22 mouse cellular contexts compared by ENCODE assay signal in the genomic region with DNA sequence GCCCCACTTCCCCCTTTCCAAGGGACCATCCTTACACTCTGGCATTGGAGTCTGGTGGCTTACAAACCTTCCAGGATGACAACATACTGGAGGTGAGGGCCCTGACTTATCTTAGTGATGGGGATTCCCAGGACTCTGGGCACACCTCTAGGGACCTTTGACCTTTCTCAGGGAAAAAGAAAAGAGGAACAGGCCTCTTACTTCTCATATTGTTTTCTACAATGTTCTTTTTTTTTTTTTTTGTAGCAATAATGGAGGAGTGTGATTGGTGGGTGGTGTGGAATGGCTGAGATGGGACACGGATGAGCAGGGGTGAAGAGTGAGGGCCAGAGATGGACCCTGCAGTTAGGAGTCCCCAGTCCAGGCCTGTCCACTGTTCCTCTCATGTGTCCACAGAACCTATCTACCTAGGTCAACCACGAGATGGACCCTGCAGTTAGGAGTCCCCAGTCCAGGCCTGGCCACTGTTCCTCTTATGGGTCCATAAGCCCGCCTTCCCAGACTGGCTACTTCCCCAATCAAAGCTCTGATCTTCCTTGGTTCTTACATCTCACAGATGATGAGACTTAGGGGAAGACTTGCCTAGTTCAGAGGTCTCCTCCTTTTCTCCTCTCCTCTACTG. TPM values are rescaled to one million over a fixed set of nuclear protein-coding genes. Genes with fewer than 3 reads are reported as not detected.
DNase-seq lines count a peak whose midpoint lies in the region; ATAC-seq lines count a peak whose summit lies in the region.
"Had no signal": no experiment of that assay in that cellular context is flagged by ENCODE, and none has a peak within 500 bp of the region (broad histone marks: within the 10 kb centered on the region; RNA-seq: fewer than 3 reads in every experiment).

A gene (plus strand): TSS at position 555 of the 622 bp plus-strand sequence.

- H3K36me3 ChIP-seq in heart, embryonic 13.5 days = no peaks in the 10 kb centered on the region
- no peaks in the 10 kb centered on the region for H3K36me3 ChIP-seq in midbrain, embryonic 11.5 days (ENCODE audit: control insufficient read depth, insufficient read depth, low read length)
- no peaks in the 10 kb centered on the region for H3K36me3 ChIP-seq in midbrain, embryonic 16.5 days (ENCODE audit: control insufficient read depth, insufficient read depth, low read length)
- no peaks in the 10 kb centered on the region for H3K36me3 ChIP-seq in liver, embryonic 16.5 days (ENCODE audit: control insufficient read depth, insufficient read depth)
- H3K36me3 ChIP-seq in splenic B cell, adult 2 months (ENCODE audit: control insufficient read depth, insufficient read depth, low read length, poor library complexity, severe bottlenecking) = no peaks in the 10 kb centered on the region
- H3K36me3 ChIP-seq: embryonic facial prominence, embryonic 13.5 days; lung, embryonic 15.5 days; midbrain, embryonic 10.5 days; neural tube, embryonic 12.5 days had no signal

- peak within 1 kb of the TSS; percentile 13; the same call in 1 of the 2 replicates for H3K4me2 ChIP-seq in heart, embryonic 13.5 days
- H3K4me2 ChIP-seq in midbrain, embryonic 11.5 days = no peak within 1 kb of the TSS
- no peak within 1 kb of the TSS for H3K4me2 ChIP-seq in midbrain, embryonic 16.5 days (ENCODE audit: low read length)
- H3K4me2 ChIP-seq in liver, embryonic 16.5 days (ENCODE audit: low read depth, low read length) = 0 out of 2 replicates have a peak within 1 kb of the TSS, but pooled peaks have one; percentile 1
- H3K4me2 ChIP-seq: embryonic facial prominence, embryonic 13.5 days; lung, embryonic 15.5 days; neural tube, embryonic 12.5 days had no signal

- H3K9me3 ChIP-seq in heart, embryonic 13.5 days = peaks cover 9% of the 10 kb centered on the region; the same call in 1 of the 2 replicates
- 0 out of 2 replicates have a peak, but pooled peaks cover 4% of the 10 kb centered on the region for H3K9me3 ChIP-seq in midbrain, embryonic 11.5 days (ENCODE audit: control insufficient read depth, low read length)
- H3K9me3 ChIP-seq in midbrain, embryonic 16.5 days (replicated peaks; ENCODE audit: control insufficient read depth, low read length, poor library complexity, severe bottlenecking) = peaks cover 7% of the 10 kb centered on the region; the same call in 1 of the 2 replicates
- no peaks in the 10 kb centered on the region for H3K9me3 ChIP-seq in liver, embryonic 16.5 days (replicated peaks; ENCODE audit: control insufficient read depth, low read length)

- ATAC-seq in heart, embryonic 13.5 days (ENCODE audit: extremely low read depth, insufficient number of reproducible peaks, low FRiP score, low TSS enrichment) = no peak
- ATAC-seq in midbrain, embryonic 11.5 days (ENCODE audit: low FRiP score) = no peak
- ATAC-seq in midbrain, embryonic 16.5 days = no peak
- ATAC-seq in liver, embryonic 16.5 days (ENCODE audit: low read depth) = no peak
- ATAC-seq: forebrain, embryonic 14.5 days had no signal

- no peak within 1 kb of the TSS for H3K9ac ChIP-seq in heart, embryonic 13.5 days
- H3K9ac ChIP-seq in midbrain, embryonic 11.5 days (ENCODE audit: low read length) = no peak within 1 kb of the TSS
- H3K9ac ChIP-seq in midbrain, embryonic 16.5 days (ENCODE audit: low read depth, low read length) = no peak within 1 kb of the TSS
- H3K9ac ChIP-seq in liver, embryonic 16.5 days (ENCODE audit: low read depth, low read length) = no peak within 1 kb of the TSS
- H3K9ac ChIP-seq: embryonic facial prominence, embryonic 13.5 days; lung, embryonic 15.5 days; neural tube, embryonic 12.5 days had no signal

- DNase-seq in heart, adult 9 months (ENCODE audit: low spot score in 2 of 2) = no peak
- DNase-seq in midbrain, embryonic 11.5 days (ENCODE audit: low spot score, missing footprints) = peak; percentile 19
- peak; percentile 39 for DNase-seq in splenic B cell, adult 2 months (ENCODE audit: low read depth, low spot score)
- no peak for DNase-seq in embryo, embryonic 10 days (ENCODE audit: low spot score)
- no peak for DNase-seq in adrenal gland, adult 2 months
- DNase-seq: cerebellum, adult 9-10 months; gastrocnemius, postnatal 14 days; heart, adult 2 months; heart, postnatal 10 days; kidney, adult 8-10 months; kidney, postnatal 14 days; layer of hippocampus, adult 9-11 months; right cerebral cortex, adult 18-20 months had no signal

- 88% methylated on average over 3 of the region's 3 CpGs for WGBS in heart, embryonic 13.5 days
- WGBS in midbrain, embryonic 11.5 days = 92% methylated on average over 3 of the region's 3 CpGs
- 89% methylated on average over 3 of the region's 3 CpGs for WGBS in midbrain, embryonic 16.5 days
- WGBS in liver, embryonic 16.5 days (ENCODE audit: insufficient replicate concordance) = 56% methylated on average over 3 of the region's 3 CpGs

- no peak within 1 kb of the TSS for H3K4me3 ChIP-seq in heart, embryonic 13.5 days
- no peak within 1 kb of the TSS for H3K4me3 ChIP-seq in midbrain, embryonic 11.5 days (ENCODE audit: low read depth, low read length)
- no peak within 1 kb of the TSS for H3K4me3 ChIP-seq in midbrain, embryonic 16.5 days (ENCODE audit: low read depth, low read length)
- H3K4me3 ChIP-seq in liver, embryonic 16.5 days (ENCODE audit: low read depth, low read length) = no peak within 1 kb of the TSS
- H3K4me3 ChIP-seq: embryonic facial prominence, embryonic 13.5 days; heart, adult 2 months; left cerebral cortex, adult 2 months; lung, embryonic 15.5 days; midbrain, embryonic 10.5 days; neural tube, embryonic 12.5 days had no signal

- H3K4me1 ChIP-seq in heart, embryonic 13.5 days = no peaks in the 10 kb centered on the region
- H3K4me1 ChIP-seq in midbrain, embryonic 11.5 days (ENCODE audit: control insufficient read depth, insufficient read depth, low read length) = no peaks in the 10 kb centered on the region
- no peaks in the 10 kb centered on the region for H3K4me1 ChIP-seq in midbrain, embryonic 16.5 days (ENCODE audit: control insufficient read depth, insufficient read depth, low read length)
- peaks cover 28% of the 10 kb centered on the region for H3K4me1 ChIP-seq in liver, embryonic 16.5 days (ENCODE audit: control insufficient read depth, low read depth, low read length)
- H3K4me1 ChIP-seq: embryonic facial prominence, embryonic 13.5 days; lung, embryonic 15.5 days had no signal

- no peaks in the 10 kb centered on the region for H3K27me3 ChIP-seq in heart, embryonic 13.5 days (replicated peaks)
- no peaks in the 10 kb centered on the region for H3K27me3 ChIP-seq in midbrain, embryonic 11.5 days (ENCODE audit: control insufficient read depth, insufficient read depth, low read length)
- H3K27me3 ChIP-seq in midbrain, embryonic 16.5 days (ENCODE audit: control insufficient read depth, insufficient read depth, low read depth, low read length) = no peaks in the 10 kb centered on the region
- H3K27me3 ChIP-seq in liver, embryonic 16.5 days (ENCODE audit: control insufficient read depth, insufficient read depth, low read depth, low read length) = no peaks in the 10 kb centered on the region
- no peaks in the 10 kb centered on the region for H3K27me3 ChIP-seq in splenic B cell, adult 2 months (ENCODE audit: control insufficient read depth, insufficient read depth, low read length, poor library complexity, severe bottlenecking)
- H3K27me3 ChIP-seq: embryonic facial prominence, embryonic 13.5 days; lung, embryonic 15.5 days; neural tube, embryonic 12.5 days had no signal

- no peak within 1 kb of the TSS for H3K27ac ChIP-seq in heart, embryonic 13.5 days (replicated peaks)
- H3K27ac ChIP-seq in midbrain, embryonic 11.5 days (ENCODE audit: low read depth, low read length) = no peak within 1 kb of the TSS
- H3K27ac ChIP-seq in midbrain, embryonic 16.5 days (ENCODE audit: low read length) = no peak within 1 kb of the TSS
- peak within 1 kb of the TSS; percentile 55; the same call in 1 of the 2 replicates for H3K27ac ChIP-seq in liver, embryonic 16.5 days (ENCODE audit: low read length)
- H3K27ac ChIP-seq: embryonic facial prominence, embryonic 13.5 days; heart, adult 2 months; left cerebral cortex, adult 2 months; lung, embryonic 15.5 days; midbrain, embryonic 10.5 days; neural tube, embryonic 12.5 days had no signal

RNA-seq across cellular contexts. Expression of the gene that starts here (rescaled TPM):
- 0.22 and 0.59 TPM in 2 replicates for polyA plus RNA-seq in heart, embryonic 13.5 days (2015; fragmentation: Nextera tagmentation; extraction: Ambion mirVana)
- 0.18 and 0.33 TPM in 2 replicates for polyA plus RNA-seq in midbrain, embryonic 11.5 days (2014; fragmentation: Nextera tagmentation; extraction: Ambion mirVana)
- polyA plus RNA-seq in midbrain, embryonic 16.5 days (2015; fragmentation: Nextera tagmentation; extraction: Ambion mirVana) = 0.38 TPM in 1 of 2 replicates, not detected in the other
- 4.6 and 5.0 TPM in 2 replicates for polyA plus RNA-seq in liver, embryonic 16.5 days (2015; fragmentation: Nextera tagmentation; extraction: Ambion mirVana)
- total RNA-seq in adrenal gland, adult 2 months (2021) = 1 to 10 TPM in 1 of 2 experiments, under 1 TPM in 1; 0.23 to 1.2 TPM
- 1.0 and 1.3 TPM in 2 replicates for polyA plus RNA-seq in adrenal gland, adult 2 months (2012; rRNA removed)
- total RNA-seq: gastrocnemius, postnatal 14 days had no signal

Comparison
In these comparisons a context has a peak if more than half of its experiments do, and no peak if none do; other contexts are left out.
1. Peak in DNase-seq in midbrain, embryonic 11.5 days; RNA of the gene not detected or under 1 TPM.
2. H3K4me2 ChIP-seq: peak in heart, embryonic 13.5 days (single experiment) and liver, embryonic 16.5 days (single experiment); none in midbrain, embryonic 11.5 days (single experiment) and midbrain, embryonic 16.5 days (single experiment).